Mouse (Mus musculus) MEL (cell line): ENCODE results near the gene Zfp358. TPM values are rescaled to one million over a fixed set of nuclear protein-coding genes. Genes with fewer than 3 reads are reported as not detected.

ENCODE experiments used
- DNase-seq: peaks from one replicate; pipeline ENCODE4 v3.0.0; 2011; ENCODE audit warnings: low read depth, low spot score
- H3K27ac ChIP-seq: 2 replicates; pipeline ENCODE4 v1.5.1; 2012; ENCODE audit warnings: low read depth, mild to moderate bottlenecking, control low read depth, low read length, moderate library complexity; ENCODE audit not compliant: control insufficient read depth
- H3K27me3 ChIP-seq, 2 experiments: fragments of 150-350 bp in 1 of 2; sonication (generic) in 1 of 2; 2 replicates each; pipeline ENCODE4 v1.6.1; 2012; ENCODE audit warnings: low read length in 2 of 2, mild to moderate bottlenecking in 2 of 2, improper control_type of control experiment in 1 of 2, moderate library complexity in 1 of 2; ENCODE audit not compliant: insufficient read depth in 2 of 2, control insufficient read depth in 1 of 2
- H3K36me3 ChIP-seq, 2 experiments: 2 replicates each; pipeline ENCODE4 v1.6.1; 2012 to 2014; ENCODE audit warnings: low read length in 2 of 2, improper control_type of control experiment in 1 of 2, inconsistent platforms in 1 of 2, mild to moderate bottlenecking in 1 of 2; ENCODE audit not compliant: insufficient read depth in 2 of 2, control insufficient read depth in 1 of 2
- H3K4me1 ChIP-seq, 2 experiments: fragments of 150-350 bp in 1 of 2; sonication (generic) in 1 of 2; 2 replicates each; pipeline ENCODE4 v1.6.1; 2012; ENCODE audit warnings: low read length in 2 of 2, improper control_type of control experiment in 1 of 2, mild to moderate bottlenecking in 1 of 2; ENCODE audit not compliant: insufficient read depth in 2 of 2, control insufficient read depth in 1 of 2
- H3K4me3 ChIP-seq, 2 experiments: fragments of 150-350 bp in 1 of 2; sonication (generic) in 1 of 2; 2 replicates each; pipeline ENCODE4 v1.5.1; 2012; ENCODE audit warnings: low read depth in 2 of 2, low read length in 2 of 2, mild to moderate bottlenecking in 2 of 2, moderate library complexity in 2 of 2, control low read depth in 1 of 2, improper control_type of control experiment in 1 of 2; ENCODE audit not compliant: control insufficient read depth in 1 of 2, insufficient read depth in 1 of 2
- H3K79me2 ChIP-seq: 2 replicates; pipeline ENCODE4 v1.6.1; 2012; ENCODE audit warnings: mild to moderate bottlenecking, low read length, moderate library complexity; ENCODE audit not compliant: control insufficient read depth, poor library complexity, insufficient read depth
- H3K9ac ChIP-seq: 2 replicates; pipeline ENCODE4 v1.6.1; 2012; ENCODE audit warnings: low read depth, mild to moderate bottlenecking, control low read depth, low read length, moderate library complexity; ENCODE audit not compliant: control insufficient read depth, poor library complexity, severe bottlenecking
- H3K9me3 ChIP-seq: fragments of 150-350 bp; sonication (generic); replicated peaks from 2 replicates; pipeline ENCODE4 v1.6.1; 2012; ENCODE audit warnings: mild to moderate bottlenecking, low read length, improper control_type of control experiment, moderate library complexity; ENCODE audit not compliant: insufficient read depth
- BHLHE40 ChIP-seq: IDR thresholded peaks from 2 replicates; pipeline ENCODE4 v1.6.1; 2012; ENCODE audit warnings: low read depth, mild to moderate bottlenecking, inconsistent platforms, low read length, improper control_type of control experiment, borderline replicate concordance
- CTCF ChIP-seq, 3 experiments: IDR thresholded peaks in 2 of 3; conservative IDR thresholded peaks in 1 of 3; 2 replicates each; pipeline ENCODE4 v1.5.1; 2011 to 2012; ENCODE audit warnings: low read length in 3 of 3, low read depth in 2 of 3, mild to moderate bottlenecking in 2 of 3, improper control_type of control experiment in 1 of 3, inconsistent platforms in 1 of 3, mixed read lengths in 1 of 3, moderate library complexity in 1 of 3; ENCODE audit not compliant: control insufficient read depth in 1 of 3, insufficient read depth in 1 of 3, poor library complexity in 1 of 3, severe bottlenecking in 1 of 3
- E2F4 ChIP-seq: IDR thresholded peaks from 2 replicates; pipeline ENCODE4 v1.6.1; 2011; ENCODE audit warnings: low read depth, low read length, improper control_type of control experiment, borderline replicate concordance
- ELF1 ChIP-seq: IDR thresholded peaks from 2 replicates; pipeline ENCODE4 v1.6.1; 2014; ENCODE audit warnings: low read depth, mild to moderate bottlenecking, inconsistent platforms, low read length, improper control_type of control experiment, moderate library complexity
- EP300 ChIP-seq, 2 experiments: IDR thresholded peaks; 2 replicates each; pipeline ENCODE4 v1.6.1; 2011; ENCODE audit warnings: improper control_type of control experiment in 2 of 2, low read length in 2 of 2, low read depth in 1 of 2, mild to moderate bottlenecking in 1 of 2
- ETS1 ChIP-seq: IDR thresholded peaks from 2 replicates; pipeline ENCODE4 v1.6.1; 2012; ENCODE audit warnings: low read depth, mild to moderate bottlenecking, inconsistent platforms, low read length, improper control_type of control experiment, moderate library complexity
- GABPA ChIP-seq: IDR thresholded peaks from 2 replicates; pipeline ENCODE4 v1.6.1; 2012; ENCODE audit warnings: low read depth, mild to moderate bottlenecking, inconsistent platforms, low read length, improper control_type of control experiment, moderate library complexity
- GATA1 ChIP-seq: IDR thresholded peaks from 2 replicates; pipeline ENCODE4 v1.6.1; 2011; ENCODE audit warnings: low read depth, low read length, improper control_type of control experiment
- HCFC1 ChIP-seq: IDR thresholded peaks from 2 replicates; pipeline ENCODE4 v1.6.1; 2012; ENCODE audit warnings: low read depth, mild to moderate bottlenecking, inconsistent platforms, low read length, improper control_type of control experiment, moderate library complexity
- JUND ChIP-seq: IDR thresholded peaks from 2 replicates; pipeline ENCODE4 v1.6.1; 2011; ENCODE audit warnings: low read depth, mild to moderate bottlenecking, improper control_type of control experiment, low read length
- KAT2A ChIP-seq: conservative IDR thresholded peaks from 2 replicates; pipeline ENCODE4 v1.6.1; 2012; ENCODE audit warnings: low read depth, low read length, improper control_type of control experiment, inconsistent platforms
- MAFK ChIP-seq: IDR thresholded peaks from 2 replicates; pipeline ENCODE4 v1.6.1; 2011; ENCODE audit warnings: low read depth, mild to moderate bottlenecking, low read length, improper control_type of control experiment, borderline replicate concordance
- MAX ChIP-seq: IDR thresholded peaks from 2 replicates; pipeline ENCODE4 v1.6.1; 2011; ENCODE audit warnings: low read length, improper control_type of control experiment
- MAZ ChIP-seq: IDR thresholded peaks from 2 replicates; pipeline ENCODE4 v1.6.1; 2012; ENCODE audit warnings: low read depth, mild to moderate bottlenecking, inconsistent platforms, low read length, improper control_type of control experiment
- MEF2A ChIP-seq: IDR thresholded peaks from 2 replicates; pipeline ENCODE4 v1.6.1; 2014; ENCODE audit warnings: low read depth, mild to moderate bottlenecking, inconsistent platforms, low read length, improper control_type of control experiment; ENCODE audit not compliant: poor library complexity, insufficient replicate concordance, severe bottlenecking; ENCODE audit errors: extremely low read depth
- MXI1 ChIP-seq: IDR thresholded peaks from 2 replicates; pipeline ENCODE4 v1.6.1; 2011; ENCODE audit warnings: mild to moderate bottlenecking, low read depth, low read length, improper control_type of control experiment
- NELFE ChIP-seq: IDR thresholded peaks from 2 replicates; pipeline ENCODE4 v1.6.1; 2011; ENCODE audit warnings: low read depth, low read length, improper control_type of control experiment
- NRF1 ChIP-seq: IDR thresholded peaks from 2 replicates; pipeline ENCODE4 v1.6.1; 2014; ENCODE audit warnings: low read depth, mild to moderate bottlenecking, inconsistent platforms, low read length, improper control_type of control experiment, moderate library complexity; ENCODE audit not compliant: poor library complexity, insufficient read depth, severe bottlenecking
- POLR2A ChIP-seq, 2 experiments: IDR thresholded peaks; 2 replicates each; pipeline ENCODE4 v1.6.1; 2011 to 2012; ENCODE audit warnings: low read length in 2 of 2, mild to moderate bottlenecking in 2 of 2, control low read depth in 1 of 2, improper control_type of control experiment in 1 of 2, low read depth in 1 of 2, moderate library complexity in 1 of 2; ENCODE audit not compliant: control insufficient read depth in 1 of 2, insufficient read depth in 1 of 2, poor library complexity in 1 of 2
- POLR2AphosphoS2 ChIP-seq: IDR thresholded peaks from 2 replicates; pipeline ENCODE4 v1.6.1; 2011; ENCODE audit warnings: low read length, improper control_type of control experiment
- POLR2AphosphoS5 ChIP-seq: IDR thresholded peaks from 2 replicates; pipeline ENCODE4 v1.6.1; 2012; ENCODE audit warnings: low read depth, borderline replicate concordance, mild to moderate bottlenecking, inconsistent platforms, low read length, moderate library complexity, mixed read lengths
- RAD21 ChIP-seq: IDR thresholded peaks from 2 replicates; pipeline ENCODE4 v1.6.1; 2011; ENCODE audit warnings: mild to moderate bottlenecking, low read depth, low read length, improper control_type of control experiment
- RCOR1 ChIP-seq: IDR thresholded peaks from 2 replicates; pipeline ENCODE4 v1.6.1; 2012; ENCODE audit warnings: low read depth, mild to moderate bottlenecking, inconsistent platforms, low read length, improper control_type of control experiment
- SIN3A ChIP-seq: IDR thresholded peaks from 2 replicates; pipeline ENCODE4 v1.6.1; 2012; ENCODE audit warnings: low read length, improper control_type of control experiment, inconsistent platforms
- TBP ChIP-seq: IDR thresholded peaks from 2 replicates; pipeline ENCODE4 v1.8.0; 2011; ENCODE audit warnings: low read depth, low read length, improper control_type of control experiment
- TCF12 ChIP-seq: IDR thresholded peaks from 2 replicates; pipeline ENCODE4 v1.6.1; 2014; ENCODE audit warnings: low read depth, mild to moderate bottlenecking, inconsistent platforms, low read length, improper control_type of control experiment, moderate library complexity
- UBTF ChIP-seq: IDR thresholded peaks from 2 replicates; pipeline ENCODE4 v1.6.1; 2012; ENCODE audit warnings: low read depth, mild to moderate bottlenecking, inconsistent platforms, low read length, improper control_type of control experiment, moderate library complexity, borderline replicate concordance; ENCODE audit not compliant: insufficient read depth
- USF1 ChIP-seq: IDR thresholded peaks from 2 replicates; pipeline ENCODE4 v1.6.1; 2014; ENCODE audit warnings: low read depth, mild to moderate bottlenecking, inconsistent platforms, low read length, improper control_type of control experiment, moderate library complexity
- USF2 ChIP-seq, 2 experiments: IDR thresholded peaks; 2 replicates each; pipeline ENCODE4 v1.6.1; 2011 to 2012; ENCODE audit warnings: improper control_type of control experiment in 2 of 2, low read length in 2 of 2, borderline replicate concordance in 1 of 2, inconsistent platforms in 1 of 2, low read depth in 1 of 2, mild to moderate bottlenecking in 1 of 2; ENCODE audit not compliant: insufficient read depth in 1 of 2
- ZC3H11A ChIP-seq: IDR thresholded peaks from 2 replicates; pipeline ENCODE4 v1.6.1; 2012; ENCODE audit warnings: low read depth, mild to moderate bottlenecking, inconsistent platforms, low read length, improper control_type of control experiment
- ZKSCAN1 ChIP-seq: IDR thresholded peaks from 2 replicates; pipeline ENCODE4 v1.6.1; 2012; ENCODE audit warnings: low read depth, mild to moderate bottlenecking, inconsistent platforms, low read length, improper control_type of control experiment, moderate library complexity
- ZMIZ1 ChIP-seq: IDR thresholded peaks from 2 replicates; pipeline ENCODE4 v1.6.1; 2012; ENCODE audit warnings: low read depth, mild to moderate bottlenecking, inconsistent platforms, low read length, improper control_type of control experiment, moderate library complexity
- ZNF384 ChIP-seq: IDR thresholded peaks from 2 replicates; pipeline ENCODE4 v1.6.1; 2012; ENCODE audit warnings: low read depth, mild to moderate bottlenecking, inconsistent platforms, low read length, improper control_type of control experiment
- polyA plus RNA-seq, 2 experiments: library from polyadenylated mRNA; stranded (reverse) in 1 of 2; unstranded in 1 of 2; fragments of >175 nt in 1 of 2; fragments of >200 nt in 1 of 2; gene quantifications; 2 replicates each; pipeline versions ENCODE4 v1.2.1 to v1.2.4; 2012; ENCODE audit warnings: low replicate concordance in 2 of 2, low read depth in 1 of 2; ENCODE audit not compliant: insufficient read length in 2 of 2, insufficient read depth in 1 of 2, missing spikeins in 1 of 2
- total RNA-seq: library from RNA; depleted of rRNA; stranded (reverse); fragments of 300-350 nt; gene quantifications from 2 replicates; pipeline ENCODE4 v1.2.3, GENCODE M21; 2012

Gene Zfp358
- total and polyA plus RNA-seq, 3 experiments = 5.2 to 12.0 TPM; not detected in 1

GRCm38 (mm10) chr8:3515260-3515671 lies 22.3 kb downstream of the Zfp358 start, which contains the start of gene Pnpla6 (continued):
- TF ChIP-seq GABPA (no peak), MEF2A (no peak), MAX (peak; percentile 32; the same call in 1 of the 2 replicates), POLR2AphosphoS2 (peak; percentile 49; the same call in 1 of the 2 replicates), GATA1 (no peak), E2F4 (no peak), UBTF (no peak), JUND (no peak), MAZ (peak; percentile 69; the same call in 1 of the 2 replicates), POLR2AphosphoS5 (no peak), KAT2A (peak; percentile 45; the same call in 1 of the 2 replicates), ZC3H11A (no peak), NRF1 (peak; percentile 63)
- TF ChIP-seq, all 39 proteins: peak for 16

GRCm38 (mm10) chr8:3515771-3516417 lies 23.0 kb downstream of the Zfp358 start:
- H3K36me3 ChIP-seq = peaks cover 0 to 4% of the 10 kb centered on the region in 2 experiments; a peak in 2 of 4 replicates
- H3K4me1 ChIP-seq = peaks cover 0 to 3% of the 10 kb centered on the region in 2 experiments; a peak in 1 of 4 replicates
- peak overlapping the region; percentile 63 for H3K9ac ChIP-seq
- peak overlapping the region; percentile 64 to 68 for H3K4me3 ChIP-seq
- H3K9me3 ChIP-seq = no peaks in the 10 kb centered on the region
- DNase-seq = peak; percentile 74
- no peaks in the 10 kb centered on the region for H3K79me2 ChIP-seq
- H3K27me3 ChIP-seq = no peaks in the 10 kb centered on the region
- peak overlapping the region; percentile 23 for H3K27ac ChIP-seq
- 0 out of 2 replicates have a peak, but pooled peaks have one; percentile 57 for TF ChIP-seq ZMIZ1
- no peak for TF ChIP-seq EP300 (IDR thresholded peaks at IDR 0.05; ENCODE audit: low read depth in 1 of 2, low read length in 2 of 2)
- no peak for TF ChIP-seq ZKSCAN1
- TF ChIP-seq NELFE = no peak
- no peak for TF ChIP-seq TCF12
- TF ChIP-seq POLR2AphosphoS2 = no peak; the same call in 1 of the 2 replicates
- no peak for TF ChIP-seq RCOR1
- no peak for TF ChIP-seq E2F4
- no peak for TF ChIP-seq UBTF
- no peak for TF ChIP-seq RAD21
- 0 out of 4 replicates have a peak, but pooled peaks of 1 of the 2 experiments have one; percentile 39 for TF ChIP-seq POLR2A (IDR thresholded peaks at IDR 0.05; ENCODE audit: control insufficient read depth in 1 of 2, insufficient read depth in 1 of 2, low read depth in 1 of 2, low read length in 2 of 2, poor library complexity in 1 of 2)
- TF ChIP-seq CTCF (IDR thresholded peaks at IDR 0.05 in 2 of 3, conservative IDR thresholded peaks at IDR 0.05 in 1 of 3; ENCODE audit: control insufficient read depth in 1 of 3, insufficient read depth in 1 of 3, low read depth in 2 of 3, low read length in 3 of 3, poor library complexity in 1 of 3, severe bottlenecking in 1 of 3) = no peak
- no peak for TF ChIP-seq NRF1
- peak; percentile 11; the same call in 1 of the 2 replicates for TF ChIP-seq MXI1
- no peak for TF ChIP-seq BHLHE40
- TF ChIP-seq SIN3A = no peak
- TF ChIP-seq MAFK = no peak
- TF ChIP-seq HCFC1 = no peak
- TF ChIP-seq ELF1 = no peak
- TF ChIP-seq KAT2A = no peak
- TF ChIP-seq GATA1 = no peak
- TF ChIP-seq ZNF384 = no peak
- TF ChIP-seq USF2 (IDR thresholded peaks at IDR 0.05; ENCODE audit: borderline replicate concordance in 1 of 2, insufficient read depth in 1 of 2, low read depth in 1 of 2, low read length in 2 of 2) = no peak
- TF ChIP-seq POLR2AphosphoS5 = no peak
- TF ChIP-seq ETS1 = no peak
- TF ChIP-seq USF1 = no peak
- no peak for TF ChIP-seq TBP
